Mouse (Mus musculus): ENCODE measurements around the gene Fam117b. TPM values are rescaled to one million over a fixed set of nuclear protein-coding genes. Genes with fewer than 3 reads are reported as not detected.

Gene Fam117b
- polyA plus RNA-seq, 1 experiment = 15.4 TPM

- H3K36me3 ChIP-seq (ENCODE audit: control insufficient read depth, insufficient read depth, low read length) = no peaks in the 10 kb centered on the region
- no peaks in the 10 kb centered on the region for H3K27me3 ChIP-seq (ENCODE audit: control insufficient read depth, insufficient read depth, low read length)
- no peaks in the 10 kb centered on the region for H3K4me1 ChIP-seq (ENCODE audit: control insufficient read depth, insufficient read depth, low read length)
- H3K4me3 ChIP-seq (ENCODE audit: control insufficient read depth, low read depth, low read length) = no peak overlapping the region; the same call in 1 of the 2 replicates
- no peak overlapping the region for H3K27ac ChIP-seq (ENCODE audit: control insufficient read depth, insufficient read depth, low read depth, low read length)
- TF ChIP-seq CTCF (IDR thresholded peaks at IDR 0.05; ENCODE audit: control insufficient read depth, insufficient read depth, insufficient replicate concordance, low read depth, low read length) = no peak
- TF ChIP-seq POLR2A (IDR thresholded peaks at IDR 0.05; ENCODE audit: control insufficient read depth, low read depth, low read length) = no peak
Measured at GRCm38 (mm10) chr1:59986626-59987025, 73.8 kb downstream of the Fam117b start.

GRCm38 (mm10) chr1:59987399-59988040 lies 74.7 kb downstream of the Fam117b start:
- Histone ChIP-seq H3K4me3 (ENCODE audit: control insufficient read depth, low read depth, low read length) (peak overlapping the region; percentile 50; the same call in 1 of the 2 replicates), H3K4me1 (ENCODE audit: control insufficient read depth, insufficient read depth, low read length) (no peaks in the 10 kb centered on the region), H3K36me3 (ENCODE audit: control insufficient read depth, insufficient read depth, low read length) (no peaks in the 10 kb centered on the region), H3K27me3 (ENCODE audit: control insufficient read depth, insufficient read depth, low read length) (no peaks in the 10 kb centered on the region), H3K27ac (ENCODE audit: control insufficient read depth, insufficient read depth, low read depth, low read length) (peak overlapping the region; percentile 81)
- no peak for TF ChIP-seq POLR2A (IDR thresholded peaks at IDR 0.05; ENCODE audit: control insufficient read depth, low read depth, low read length)
- TF ChIP-seq CTCF (IDR thresholded peaks at IDR 0.05; ENCODE audit: control insufficient read depth, insufficient read depth, insufficient replicate concordance, low read depth, low read length) = no peak

DNA sequence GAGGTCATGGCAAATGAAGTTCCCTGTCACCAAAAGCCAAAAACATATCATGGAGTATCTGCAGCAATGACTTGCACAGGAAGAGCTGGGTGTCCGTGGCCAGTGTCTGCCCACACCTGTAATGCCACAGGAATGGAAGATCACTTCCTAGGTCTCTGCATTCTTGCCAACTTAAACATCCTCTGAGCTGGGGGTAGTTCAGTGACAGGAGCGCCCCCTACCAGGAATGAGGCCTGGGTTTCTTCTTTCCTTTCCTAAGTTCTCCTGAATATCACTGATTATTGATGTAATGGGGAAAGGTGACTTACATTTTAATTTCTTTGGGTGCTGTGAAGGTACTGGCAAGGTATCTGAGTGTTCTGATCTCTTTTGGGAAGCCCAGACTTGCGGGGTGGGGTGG lies 82.8 kb downstream of the Fam117b start:
- H3K4me1 ChIP-seq (ENCODE audit: control insufficient read depth, insufficient read depth, low read length) = no peaks in the 10 kb centered on the region
- H3K36me3 ChIP-seq (ENCODE audit: control insufficient read depth, insufficient read depth, low read length) = no peaks in the 10 kb centered on the region; the same call in 1 of the 2 replicates
- no peak overlapping the region for H3K4me3 ChIP-seq (ENCODE audit: control insufficient read depth, low read depth, low read length)
- no peaks in the 10 kb centered on the region for H3K27me3 ChIP-seq (ENCODE audit: control insufficient read depth, insufficient read depth, low read length)
- no peak for TF ChIP-seq CTCF (IDR thresholded peaks at IDR 0.05; ENCODE audit: control insufficient read depth, insufficient read depth, insufficient replicate concordance, low read depth, low read length)
- TF ChIP-seq POLR2A (IDR thresholded peaks at IDR 0.05; ENCODE audit: control insufficient read depth, low read depth, low read length) = no peak
- no peak overlapping the region for H3K27ac ChIP-seq (ENCODE audit: control insufficient read depth, insufficient read depth, low read depth, low read length)

DNA sequence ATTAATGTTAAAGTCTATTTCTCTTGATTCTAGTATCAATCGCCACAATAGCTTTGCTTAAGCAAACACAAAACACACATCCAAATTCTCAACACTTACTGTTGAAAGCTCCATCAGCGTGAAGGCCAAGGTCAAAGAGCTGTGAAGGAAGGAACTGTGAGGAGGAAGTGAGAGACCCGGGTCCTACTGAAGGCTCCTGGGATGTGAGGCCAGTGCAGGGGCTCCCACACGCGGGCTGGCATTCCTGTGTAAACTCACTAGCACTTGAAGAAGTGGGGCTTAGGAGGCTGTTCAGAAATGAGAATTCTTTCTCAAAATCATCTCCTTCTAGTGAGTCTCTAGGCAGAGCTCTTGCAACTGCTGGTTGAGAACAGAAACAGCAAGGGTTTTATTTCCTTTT lies 84.5 kb downstream of the Fam117b start:
- H3K4me3 ChIP-seq (ENCODE audit: control insufficient read depth, low read depth, low read length) = no peak overlapping the region
- TF ChIP-seq CTCF (IDR thresholded peaks at IDR 0.05; ENCODE audit: control insufficient read depth, insufficient read depth, insufficient replicate concordance, low read depth, low read length) = no peak
- no peak for TF ChIP-seq POLR2A (IDR thresholded peaks at IDR 0.05; ENCODE audit: control insufficient read depth, low read depth, low read length)
- H3K27me3 ChIP-seq (ENCODE audit: control insufficient read depth, insufficient read depth, low read length) = no peaks in the 10 kb centered on the region
- no peak overlapping the region for H3K27ac ChIP-seq (ENCODE audit: control insufficient read depth, insufficient read depth, low read depth, low read length)
- H3K4me1 ChIP-seq (ENCODE audit: control insufficient read depth, insufficient read depth, low read length) = no peaks in the 10 kb centered on the region
- no peaks in the 10 kb centered on the region; the same call in 1 of the 2 replicates for H3K36me3 ChIP-seq (ENCODE audit: control insufficient read depth, insufficient read depth, low read length)

- Histone ChIP-seq H3K27ac (ENCODE audit: control insufficient read depth, insufficient read depth, low read depth, low read length) (no peak overlapping the region), H3K4me3 (ENCODE audit: control insufficient read depth, low read depth, low read length) (no peak overlapping the region), H3K36me3 (ENCODE audit: control insufficient read depth, insufficient read depth, low read length) (no peaks in the 10 kb centered on the region; the same call in 1 of the 2 replicates), H3K27me3 (ENCODE audit: control insufficient read depth, insufficient read depth, low read length) (no peaks in the 10 kb centered on the region), H3K4me1 (ENCODE audit: control insufficient read depth, insufficient read depth, low read length) (no peaks in the 10 kb centered on the region)
- TF ChIP-seq CTCF (IDR thresholded peaks at IDR 0.05; ENCODE audit: control insufficient read depth, insufficient read depth, insufficient replicate concordance, low read depth, low read length) (no peak), POLR2A (IDR thresholded peaks at IDR 0.05; ENCODE audit: control insufficient read depth, low read depth, low read length) (no peak)
Measured at GRCm38 (mm10) chr1:60000319-60000718, 87.5 kb downstream of the Fam117b start.

DNA sequence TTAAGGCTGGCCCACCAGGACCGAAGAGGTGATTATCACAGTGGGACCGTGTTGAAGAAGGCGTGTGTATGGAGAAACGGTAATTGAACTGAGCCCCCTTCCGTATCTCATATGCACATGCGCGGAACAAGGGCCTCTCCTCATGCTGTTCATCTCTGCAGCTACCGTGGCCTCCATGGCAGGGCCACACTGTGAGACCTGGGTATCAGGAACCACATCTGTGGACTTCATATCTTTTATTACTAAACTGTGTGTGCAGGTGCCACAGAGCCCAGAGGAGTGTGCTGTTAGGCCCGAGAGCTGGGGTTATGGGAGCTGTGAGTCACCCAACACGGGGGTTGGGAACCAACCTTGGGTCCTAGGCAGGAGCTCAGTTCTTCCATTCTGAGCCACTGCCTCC lies 94.5 kb downstream of the Fam117b start:
- H3K27ac ChIP-seq (ENCODE audit: control insufficient read depth, insufficient read depth, low read depth, low read length) = no peak overlapping the region
- no peak overlapping the region; the same call in 1 of the 2 replicates for H3K4me3 ChIP-seq (ENCODE audit: control insufficient read depth, low read depth, low read length)
- no peaks in the 10 kb centered on the region; the same call in 1 of the 2 replicates for H3K36me3 ChIP-seq (ENCODE audit: control insufficient read depth, insufficient read depth, low read length)
- no peaks in the 10 kb centered on the region for H3K27me3 ChIP-seq (ENCODE audit: control insufficient read depth, insufficient read depth, low read length)
- H3K4me1 ChIP-seq (ENCODE audit: control insufficient read depth, insufficient read depth, low read length) = peaks cover 9% of the 10 kb centered on the region
- TF ChIP-seq CTCF (IDR thresholded peaks at IDR 0.05; ENCODE audit: control insufficient read depth, insufficient read depth, insufficient replicate concordance, low read depth, low read length) (no peak), POLR2A (IDR thresholded peaks at IDR 0.05; ENCODE audit: control insufficient read depth, low read depth, low read length) (no peak)

- no peaks in the 10 kb centered on the region; the same call in 1 of the 2 replicates for H3K36me3 ChIP-seq (ENCODE audit: control insufficient read depth, insufficient read depth, low read length)
- H3K4me3 ChIP-seq (ENCODE audit: control insufficient read depth, low read depth, low read length) = no peak overlapping the region
- peaks cover 9% of the 10 kb centered on the region for H3K4me1 ChIP-seq (ENCODE audit: control insufficient read depth, insufficient read depth, low read length)
- H3K27me3 ChIP-seq (ENCODE audit: control insufficient read depth, insufficient read depth, low read length) = no peaks in the 10 kb centered on the region
- TF ChIP-seq POLR2A (IDR thresholded peaks at IDR 0.05; ENCODE audit: control insufficient read depth, low read depth, low read length) (no peak), CTCF (IDR thresholded peaks at IDR 0.05; ENCODE audit: control insufficient read depth, insufficient read depth, insufficient replicate concordance, low read depth, low read length) (no peak)
- H3K27ac ChIP-seq (ENCODE audit: control insufficient read depth, insufficient read depth, low read depth, low read length) = no peak overlapping the region
Measured at GRCm38 (mm10) chr1:60008743-60009142, 95.9 kb downstream of the Fam117b start.

Data from testis, adult 2 months (tissue).